Mouse (Mus musculus) lung, adult 18-20 months (tissue): Measurements from ENCODE around the gene Ulk4.

ENCODE experiments used
- DNase-seq, 2 experiments: peaks; one replicate each; pipeline ENCODE4 v3.0.0; 2022; ENCODE audit warnings: mixed read lengths in 2 of 2

The Ulk4 gene

GRCm38 (mm10) chr9:121093760-121094159, 183.2 kb downstream of the Ulk4 start:
- no peak for DNase-seq

- no peak for DNase-seq
These were observed 184.4 kb downstream of the Ulk4 start for GRCm38 (mm10) chr9:121092568-121092967.

GRCm38 (mm10) chr9:121091016-121091735, 185.8 kb downstream of the Ulk4 start:
- no peak for DNase-seq

- DNase-seq: no peak
These were observed 189.3 kb downstream of the Ulk4 start for GRCm38 (mm10) chr9:121087661-121088060.

GRCm38 (mm10) chr9:121084191-121084590, 192.8 kb downstream of the Ulk4 start:
- no peak for DNase-seq

- DNase-seq: no peak
These were observed 196.2 kb downstream of the Ulk4 start for GRCm38 (mm10) chr9:121080834-121081233.

- DNase-seq: no peak
These were observed 196.6 kb downstream of the Ulk4 start for GRCm38 (mm10) chr9:121080413-121080812.

- peak in 1 of 2 experiments; percentile 10 for DNase-seq
These were observed 197.5 kb downstream of the Ulk4 start for GRCm38 (mm10) chr9:121079388-121080088.

GRCm38 (mm10) chr9:121076291-121076690, 200.7 kb downstream of the Ulk4 start:
- no peak for DNase-seq

- DNase-seq: no peak
These were observed 201.8 kb downstream of the Ulk4 start for GRCm38 (mm10) chr9:121075246-121075645.

GRCm38 (mm10) chr9:121074726-121075125, 202.3 kb downstream of the Ulk4 start:
- no peak for DNase-seq

- no peak for DNase-seq
These were observed 204.8 kb downstream of the Ulk4 start for GRCm38 (mm10) chr9:121072127-121072757.

GRCm38 (mm10) chr9:121071461-121072126, 205.4 kb downstream of the Ulk4 start:
- DNase-seq: no peak

GRCm38 (mm10) chr9:121071050-121071449, 205.9 kb downstream of the Ulk4 start:
- DNase-seq: no peak

GRCm38 (mm10) chr9:121068115-121068514, 208.9 kb downstream of the Ulk4 start:
- no peak for DNase-seq

GRCm38 (mm10) chr9:121067043-121067442, 210.0 kb downstream of the Ulk4 start:
- DNase-seq: no peak

- DNase-seq: no peak
These were observed 211.5 kb downstream of the Ulk4 start for GRCm38 (mm10) chr9:121065383-121065978.

- no peak for DNase-seq
These were observed 212.2 kb downstream of the Ulk4 start for GRCm38 (mm10) chr9:121064606-121065355.

- no peak for DNase-seq
These were observed 214.3 kb downstream of the Ulk4 start for GRCm38 (mm10) chr9:121062671-121063070.

- DNase-seq: no peak
These were observed 215.0 kb downstream of the Ulk4 start for GRCm38 (mm10) chr9:121061820-121062623.

GRCm38 (mm10) chr9:121060331-121060730, 216.7 kb downstream of the Ulk4 start:
- DNase-seq: no peak
